Mouse (Mus musculus) erythroid progenitor cell, adult 5-6 weeks (primary cell): ENCODE data around the gene Tmem121. TPM values are rescaled to one million over a fixed set of nuclear protein-coding genes. Genes with fewer than 3 reads are reported as not detected.
"Not testable (repeated sequence)": the region's sequence is repeated elsewhere in the genome, so short reads cannot be mapped to it uniquely, and the experiment has no call there.

Source experiments
- ATAC-seq: replicated peaks from 2 replicates; pipeline ENCODE4 v1.8.0; 2016; ENCODE audit warnings: moderate number of reproducible peaks, mild to moderate bottlenecking, moderate TSS enrichment, inconsistent platforms; ENCODE audit not compliant: poor library complexity, low FRiP score, severe bottlenecking
- total RNA-seq, 2 experiments: library from RNA; stranded (forward) in 1 of 2; stranded (reverse) in 1 of 2; fragments of 150-400 nt in 1 of 2; fragments of 186-747, 209-891 nt in 1 of 2; gene quantifications; 2 replicates each; pipeline versions ENCODE4 v1.2.3 to v1.2.4; 2015 to 2017; ENCODE audit warnings: low replicate concordance in 2 of 2

The Tmem121 gene
- total RNA-seq, 2 experiments from 2014 or later, result not detected

- ATAC-seq, result no peak
Observed at GRCm38 (mm10) chr12:113214972-113215666, 29.4 kb downstream of the Tmem121 start.

GRCm38 (mm10) chr12:113215667-113216346 is 30.1 kb downstream of the Tmem121 start:
- ATAC-seq, result peak; percentile 55

DNA sequence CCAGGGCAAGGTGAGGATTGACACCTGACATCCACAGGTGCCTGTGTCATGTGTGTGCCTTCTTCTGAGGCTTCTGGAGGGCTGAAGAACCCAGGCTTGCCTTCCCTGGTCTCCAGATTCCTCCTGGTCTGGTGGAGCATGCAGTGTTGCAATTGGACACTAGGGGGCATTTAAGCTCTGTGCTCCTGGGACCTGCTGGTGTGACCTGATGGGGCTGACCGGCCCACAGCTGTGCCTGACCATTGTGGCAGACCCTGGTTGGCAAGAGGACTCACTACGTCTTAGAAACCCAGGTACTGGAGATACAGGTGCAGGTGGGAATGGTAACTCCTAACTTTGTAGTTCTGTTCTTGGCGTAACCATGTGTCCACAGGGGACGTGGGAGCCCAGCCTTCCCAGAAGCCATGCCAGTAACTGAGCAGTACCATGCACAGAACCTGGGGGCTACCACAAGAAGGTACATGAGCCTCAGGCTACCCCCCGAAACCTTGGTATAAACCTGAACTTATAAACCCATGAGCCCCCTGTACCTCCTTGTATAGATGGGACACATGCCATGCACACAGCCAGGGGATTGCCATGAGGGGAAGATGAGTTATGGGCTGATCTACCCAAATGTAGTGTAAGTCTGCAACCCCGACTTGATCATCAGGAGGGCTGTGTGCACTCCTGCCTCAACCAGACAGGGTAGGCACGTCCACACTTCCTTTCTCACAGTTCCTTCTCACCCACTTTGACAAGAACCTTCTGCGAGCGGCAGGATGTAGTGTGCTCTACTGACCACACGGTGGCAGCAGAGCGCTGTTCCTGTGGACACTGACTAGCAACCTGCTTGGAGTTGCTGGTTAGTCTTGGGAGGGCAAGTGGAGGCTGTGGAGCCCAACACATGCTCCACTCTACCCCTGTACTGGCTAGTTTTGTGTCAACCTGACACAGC is 31.8 kb downstream of the Tmem121 start:
- ATAC-seq, result peak; percentile 67

- ATAC-seq, result peak; percentile 43; the same call in 1 of the 2 replicates
Observed at GRCm38 (mm10) chr12:113219867-113220266, 34.1 kb downstream of the Tmem121 start.

GRCm38 (mm10) chr12:113220447-113220846 is 34.7 kb downstream of the Tmem121 start:
- 0 out of 2 replicates have a peak, but pooled peaks have one; percentile 17 for ATAC-seq

DNA sequence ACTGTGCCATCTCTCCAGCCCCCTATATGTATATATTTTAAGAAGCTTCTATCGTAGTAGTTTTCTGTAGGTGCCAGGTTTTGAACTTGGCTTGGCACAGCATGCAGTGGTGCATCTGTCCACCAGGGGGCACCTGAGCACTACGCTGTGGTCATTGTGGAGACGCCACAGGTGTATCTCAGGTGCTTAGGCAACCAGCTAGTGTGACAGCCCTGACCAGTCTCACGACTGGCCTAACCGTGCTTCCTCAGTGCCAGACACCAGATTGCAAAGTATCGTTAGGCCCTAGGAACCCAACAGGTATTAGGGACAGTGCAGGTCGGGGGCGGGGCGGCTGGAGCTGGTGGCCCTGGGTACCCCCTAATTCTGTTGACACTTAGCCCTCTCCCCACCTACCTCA is 35.6 kb downstream of the Tmem121 start:
- ATAC-seq, result no peak

- ATAC-seq, result peak; percentile 70
Observed at GRCm38 (mm10) chr12:113222121-113222636, 36.4 kb downstream of the Tmem121 start.

DNA sequence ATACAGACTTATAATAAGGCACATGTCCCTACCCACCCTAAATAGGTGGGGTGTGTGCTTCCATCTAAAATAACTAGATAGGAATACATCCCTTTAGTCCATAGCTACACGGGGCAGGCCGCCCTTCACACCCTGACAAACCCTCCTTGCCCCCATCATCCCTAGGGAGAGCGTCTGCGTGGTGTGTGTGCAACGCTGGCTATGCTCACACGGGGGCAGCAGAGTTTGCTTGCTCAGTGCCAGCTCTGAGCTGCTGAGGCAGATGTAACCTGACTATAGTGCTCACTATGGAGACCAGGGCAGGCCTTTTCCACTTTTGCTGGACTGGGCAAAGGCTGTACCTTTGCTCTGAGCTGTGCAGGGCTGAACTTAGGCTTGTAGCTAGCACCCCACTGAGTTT is 37.0 kb downstream of the Tmem121 start:
- peak; percentile 41 for ATAC-seq

GRCm38 (mm10) chr12:113224206-113224605 is 38.5 kb downstream of the Tmem121 start:
- no peak for ATAC-seq

GRCm38 (mm10) chr12:113224687-113225091 is 39.0 kb downstream of the Tmem121 start:
- ATAC-seq, result no peak

DNA sequence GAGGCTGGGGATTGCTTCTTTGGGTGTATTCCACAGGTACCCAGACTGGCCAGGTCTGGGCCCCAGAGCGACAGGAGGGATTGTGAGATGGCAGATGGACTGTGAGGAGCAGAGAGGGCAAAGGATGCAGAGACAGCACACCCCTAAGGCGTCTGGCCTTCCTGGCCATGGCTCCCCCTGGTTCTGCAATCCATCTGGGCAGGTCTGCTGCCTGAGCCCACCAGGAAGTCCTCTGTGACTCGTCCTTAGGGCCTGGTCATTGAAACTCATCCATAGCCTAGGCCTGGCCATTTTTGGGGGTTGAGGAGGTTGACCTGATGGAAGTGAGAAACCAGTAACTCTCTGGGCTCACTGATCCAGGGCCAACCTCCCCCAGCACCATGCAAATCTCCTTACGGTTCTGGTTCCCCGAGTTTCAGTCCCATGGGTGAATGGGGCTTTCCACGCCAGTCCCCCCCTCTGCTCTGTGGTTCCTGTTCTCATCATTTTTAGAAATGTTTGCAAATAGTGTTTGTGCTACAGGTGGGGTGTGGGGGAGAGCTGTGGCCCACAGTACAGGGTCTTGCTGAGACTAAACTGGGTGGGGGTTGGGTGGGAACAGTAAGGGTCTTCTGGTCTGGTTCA is 42.4 kb downstream of the Tmem121 start:
- ATAC-seq, result no peak

GRCm38 (mm10) chr12:113230741-113231140 is 45.0 kb downstream of the Tmem121 start:
- no peak for ATAC-seq

- ATAC-seq, result not testable (repeated sequence)
Observed at GRCm38 (mm10) chr12:113231551-113232263, 46.0 kb downstream of the Tmem121 start.

- ATAC-seq, result not testable (repeated sequence)
Observed at GRCm38 (mm10) chr12:113232264-113232750, 46.6 kb downstream of the Tmem121 start.

Other genes with a start within 250 kb of the Tmem121 start
- 12.3 TPM in 1 of 2 replicates, not detected in the other for gene Nudt14, start 243.8 kb upstream of the Tmem121 start, total RNA-seq (2015; ENCODE audit: low replicate concordance)
- 2.5 and 3.3 TPM in 2 replicates for gene Nudt14, start 243.8 kb upstream of the Tmem121 start, total RNA-seq (2017; ENCODE audit: low replicate concordance)
- 0.84 and 3.2 TPM in 2 replicates for gene Btbd6, start 209.4 kb upstream of the Tmem121 start, total RNA-seq (2015; ENCODE audit: low replicate concordance)
- gene Btbd6, start 209.4 kb upstream of the Tmem121 start, total RNA-seq (2017; ENCODE audit: low replicate concordance), result 0.68 and 1.0 TPM in 2 replicates
- gene Brf1, start 185.2 kb upstream of the Tmem121 start, total RNA-seq (2015; ENCODE audit: low replicate concordance), result 55.1 and 57.4 TPM in 2 replicates
- 172 and 200 TPM in 2 replicates for gene Brf1, start 185.2 kb upstream of the Tmem121 start, total RNA-seq (2017; ENCODE audit: low replicate concordance)
- gene Pacs2, start 171.4 kb upstream of the Tmem121 start, total RNA-seq (2015; ENCODE audit: low replicate concordance), result 68.3 and 88.3 TPM in 2 replicates
- gene Pacs2, start 171.4 kb upstream of the Tmem121 start, total RNA-seq (2017; ENCODE audit: low replicate concordance), result 44.9 and 45.7 TPM in 2 replicates
- not detected in 2 replicates for gene Tex22, start 111.4 kb upstream of the Tmem121 start, total RNA-seq (2015; ENCODE audit: low replicate concordance)
- gene Tex22, start 111.4 kb upstream of the Tmem121 start, total RNA-seq (2017; ENCODE audit: low replicate concordance), result not detected in 2 replicates
- gene Mta1, start 87.7 kb upstream of the Tmem121 start, total RNA-seq (2015; ENCODE audit: low replicate concordance), result 27.2 and 40.4 TPM in 2 replicates
- gene Mta1, start 87.7 kb upstream of the Tmem121 start, total RNA-seq (2017; ENCODE audit: low replicate concordance), result 17.6 and 21.6 TPM in 2 replicates
- gene Crip2, start 45.7 kb upstream of the Tmem121 start, total RNA-seq (2015; ENCODE audit: low replicate concordance), result 22.7 and 54.1 TPM in 2 replicates
- gene Crip2, start 45.7 kb upstream of the Tmem121 start, total RNA-seq (2017; ENCODE audit: low replicate concordance), result 16.0 and 29.5 TPM in 2 replicates
- gene Crip1, start 39.6 kb upstream of the Tmem121 start, total RNA-seq (2015; ENCODE audit: low replicate concordance), result 106 and 143 TPM in 2 replicates
- gene Crip1, start 39.6 kb upstream of the Tmem121 start, total RNA-seq (2017; ENCODE audit: low replicate concordance), result 93.8 and 176 TPM in 2 replicates
- 11.3 and 18.7 TPM in 2 replicates for gene Tedc1, start 29.5 kb upstream of the Tmem121 start, total RNA-seq (2015; ENCODE audit: low replicate concordance)
- gene Tedc1, start 29.5 kb upstream of the Tmem121 start, total RNA-seq (2017; ENCODE audit: low replicate concordance), result 18.9 and 38.9 TPM in 2 replicates